Mouse (Mus musculus): ENCODE measurements around the gene Trp53rka.
A peak's percentile ranks its signal among the peaks of the same experiment; 100 is the strongest.
"Not testable (repeated sequence)": the region's sequence is repeated elsewhere in the genome, so short reads cannot be mapped to it uniquely, and the experiment has no call there.

The Trp53rka gene

DNA sequence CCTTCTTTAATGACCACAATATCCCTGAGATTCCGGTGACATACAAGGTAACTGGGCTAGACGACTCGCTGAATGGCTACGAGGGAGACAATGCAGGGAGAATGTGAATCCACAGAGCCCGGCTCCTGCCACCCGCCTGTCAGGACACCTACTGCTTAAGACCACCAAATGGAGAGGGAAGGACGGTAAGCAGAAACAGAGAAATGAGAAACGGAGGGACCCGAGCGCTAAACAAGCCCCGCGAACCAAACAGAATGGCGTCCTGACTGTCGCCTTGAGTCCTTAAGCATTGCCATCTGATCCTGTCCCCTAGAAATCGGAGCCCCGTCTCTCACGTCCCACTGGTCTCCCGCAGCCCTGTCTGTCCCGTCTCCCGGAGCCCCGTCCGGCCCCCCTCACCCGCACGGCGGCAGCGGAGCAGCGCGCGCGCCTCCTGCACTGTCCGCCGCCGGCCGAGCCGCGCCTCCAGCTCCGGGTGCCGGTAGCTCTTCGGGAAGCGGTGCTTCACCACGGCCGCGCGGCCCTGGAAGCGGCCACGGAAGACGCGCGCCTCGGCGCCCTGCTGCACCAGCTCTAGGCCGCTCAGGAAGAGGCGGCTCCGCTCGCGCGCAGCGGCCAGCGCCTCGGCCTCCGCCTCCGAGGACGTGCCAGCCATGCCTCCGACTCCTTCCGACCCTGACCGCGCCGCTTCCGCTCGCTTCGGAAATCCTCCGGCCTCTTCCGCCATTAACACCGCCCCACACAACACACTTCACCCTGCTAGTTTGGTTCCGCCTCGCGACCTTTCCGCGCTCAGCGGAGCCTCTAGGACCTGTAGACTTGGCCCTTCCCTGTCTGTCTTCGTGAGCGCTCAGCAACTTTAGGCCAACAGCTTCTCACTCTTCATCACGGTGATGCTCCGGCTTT lies at the start of gene Trp53rka:
Gene Trp53rka (minus strand): TSS at position 677 of the 906 bp plus-strand sequence.
- peak; percentile 75 for DNase-seq

DNA sequence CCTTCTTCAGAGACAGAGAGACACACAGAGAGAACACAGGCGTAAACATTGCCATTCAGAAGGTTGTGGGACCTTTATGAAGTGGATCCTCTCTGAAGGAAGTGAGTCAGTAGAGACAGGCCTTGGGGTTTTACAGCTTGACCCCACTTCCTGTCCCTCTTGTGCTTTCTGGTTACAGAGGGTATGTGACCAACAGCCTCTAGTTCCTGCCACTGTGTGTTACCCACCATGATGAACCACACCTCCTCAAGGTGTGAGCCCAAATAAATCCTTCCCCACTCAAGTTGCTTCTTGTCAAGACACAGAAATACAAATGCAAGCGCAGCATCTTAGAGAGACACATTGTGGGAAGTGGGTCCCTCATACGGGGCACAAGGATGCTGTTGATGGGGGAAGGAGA lies 47.9 kb upstream of the Trp53rka start:
- DNase-seq: no peak

- DNase-seq: no peak
These were observed 40.7 kb upstream of the Trp53rka start for GRCm38 (mm10) chr2:165533789-165534188.

DNA sequence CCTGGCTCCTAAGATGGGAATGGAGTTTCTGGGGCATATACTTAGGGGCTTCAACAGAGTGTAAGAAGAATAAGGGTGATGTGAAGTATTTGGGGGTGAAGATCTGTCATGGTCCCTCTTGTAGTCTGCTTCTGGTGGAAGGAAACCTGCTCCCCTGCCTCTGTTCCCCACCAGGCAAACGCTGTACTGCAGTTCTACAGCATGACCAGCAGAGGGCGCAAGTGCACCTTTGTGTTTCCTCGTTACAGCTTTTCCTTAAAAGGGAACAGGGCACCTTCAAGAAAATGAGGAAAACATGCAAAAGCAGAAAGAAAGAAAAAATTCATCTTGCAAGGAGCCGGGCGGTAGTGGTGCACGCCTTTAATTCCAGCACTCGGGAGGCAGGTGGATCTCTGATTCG lies 36.0 kb upstream of the Trp53rka start:
- DNase-seq: peak; percentile 58

DNA sequence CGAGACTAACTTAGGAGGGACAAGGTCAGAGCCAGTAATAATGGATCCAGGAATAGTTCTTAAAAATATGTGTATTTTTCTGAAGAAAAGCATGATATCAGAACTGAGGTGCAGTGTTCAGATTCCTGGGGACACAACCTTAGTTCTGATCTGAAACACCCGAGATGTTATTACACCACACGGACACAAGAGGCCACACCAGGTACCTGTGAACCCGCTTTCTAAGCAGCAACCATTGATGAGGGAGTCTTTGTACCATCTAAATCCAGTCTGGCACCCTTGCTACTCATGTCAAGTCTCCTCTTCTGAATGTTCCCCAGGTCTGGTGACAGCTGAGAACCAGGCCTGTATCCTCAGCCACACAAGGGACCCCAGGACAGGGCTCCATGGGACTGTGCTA lies 32.5 kb upstream of the Trp53rka start:
- no peak for DNase-seq

- DNase-seq: no peak
These were observed 22.1 kb upstream of the Trp53rka start for GRCm38 (mm10) chr2:165515178-165515728.

GRCm38 (mm10) chr2:165512870-165513600 lies 19.9 kb upstream of the Trp53rka start:
- DNase-seq: no peak

DNA sequence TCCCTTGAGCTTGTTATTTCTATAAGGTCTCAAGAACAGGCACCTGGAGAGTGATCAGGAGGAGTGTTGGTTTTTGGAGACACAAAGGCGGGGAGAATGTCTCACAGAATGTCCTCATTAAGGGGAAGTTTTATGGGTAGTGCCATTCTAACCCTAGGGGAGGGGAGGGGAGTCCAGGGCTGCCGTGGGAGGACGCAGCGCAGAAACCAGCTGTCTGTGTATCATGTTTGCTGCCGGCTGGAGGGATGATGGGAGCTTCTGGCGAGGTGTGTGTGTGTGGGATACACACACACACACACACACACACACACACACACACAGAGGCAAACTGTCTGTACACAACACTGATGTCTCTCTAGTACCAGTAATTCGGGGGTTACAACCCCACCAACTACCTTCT lies 19.3 kb upstream of the Trp53rka start:
- no peak for DNase-seq

DNA sequence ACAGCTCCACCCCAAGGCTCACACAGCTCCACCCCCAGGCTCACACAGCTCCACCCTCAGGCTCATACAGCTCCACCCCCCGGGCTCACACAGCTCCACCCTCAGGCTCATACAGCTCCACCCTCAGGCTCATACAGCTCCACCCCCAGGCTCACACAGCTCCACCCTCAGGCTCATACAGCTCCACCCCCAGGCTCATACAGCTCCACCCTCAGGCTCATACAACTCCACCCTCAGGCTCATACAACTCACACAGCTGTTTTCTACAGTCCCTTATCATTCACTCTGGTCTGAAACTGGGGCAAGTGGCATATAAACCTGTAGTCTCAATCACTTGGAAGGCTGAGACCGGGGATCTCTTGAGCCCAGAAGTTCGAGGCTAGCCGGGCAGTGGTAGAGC lies 18.4 kb upstream of the Trp53rka start:
- peak; percentile 15 for DNase-seq

GRCm38 (mm10) chr2:165510914-165511458 lies 17.9 kb upstream of the Trp53rka start:
- not testable (repeated sequence) for DNase-seq

- no peak for DNase-seq
These were observed 17.3 kb upstream of the Trp53rka start for GRCm38 (mm10) chr2:165510466-165510865.

GRCm38 (mm10) chr2:165509686-165510085 lies 16.6 kb upstream of the Trp53rka start:
- no peak for DNase-seq

DNA sequence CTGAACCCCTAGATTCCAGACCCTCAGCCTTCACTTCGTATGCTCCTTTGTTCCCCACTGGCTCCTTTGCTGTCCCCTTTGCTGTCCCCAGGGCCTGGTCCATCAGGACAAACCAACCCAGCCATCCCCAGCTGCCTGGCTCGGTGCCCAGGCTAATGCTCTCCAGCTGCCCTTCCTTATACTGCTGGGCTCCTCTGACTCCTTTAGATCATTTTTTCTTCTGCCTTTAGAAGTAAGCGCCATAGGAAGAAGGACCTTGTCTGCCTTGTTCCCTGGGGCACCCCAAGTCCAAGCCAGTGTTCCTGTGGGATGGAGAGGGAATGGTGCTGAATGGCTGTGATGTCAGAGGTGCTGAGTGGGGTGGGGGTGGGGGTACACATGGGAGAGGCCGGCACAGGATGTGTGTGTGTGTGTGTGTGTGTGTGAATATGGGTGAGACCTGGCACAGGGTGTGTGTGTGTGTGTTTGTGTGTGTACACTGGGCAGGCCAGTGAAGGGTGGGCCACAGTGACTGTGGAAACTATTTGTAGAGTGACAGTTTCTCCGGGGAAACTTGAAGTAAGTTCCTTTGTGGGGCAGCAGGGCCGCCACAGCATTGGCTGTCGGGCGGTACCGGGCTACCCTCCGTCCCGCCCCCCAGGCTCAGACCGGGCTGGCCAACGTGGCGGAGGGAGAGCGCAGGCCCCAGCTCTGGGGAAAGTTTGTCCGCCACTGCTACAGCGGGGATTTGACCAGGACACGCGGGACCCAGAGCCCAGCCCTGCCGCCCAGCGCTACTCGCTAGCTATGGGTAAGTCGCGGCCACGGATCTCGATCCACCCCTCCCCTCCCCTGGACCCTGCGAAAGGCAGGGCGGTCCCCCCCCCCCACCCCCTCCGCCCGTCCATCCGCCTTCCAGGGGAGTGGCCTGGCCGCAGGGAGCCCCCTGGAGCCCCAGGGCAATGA lies 10.4 kb upstream of the Trp53rka start, which contains the start of gene Slc2a10:
Gene Slc2a10 (plus strand): TSS at position 529 of the 945 bp plus-strand sequence.
- peak; percentile 14 for DNase-seq

DNA sequence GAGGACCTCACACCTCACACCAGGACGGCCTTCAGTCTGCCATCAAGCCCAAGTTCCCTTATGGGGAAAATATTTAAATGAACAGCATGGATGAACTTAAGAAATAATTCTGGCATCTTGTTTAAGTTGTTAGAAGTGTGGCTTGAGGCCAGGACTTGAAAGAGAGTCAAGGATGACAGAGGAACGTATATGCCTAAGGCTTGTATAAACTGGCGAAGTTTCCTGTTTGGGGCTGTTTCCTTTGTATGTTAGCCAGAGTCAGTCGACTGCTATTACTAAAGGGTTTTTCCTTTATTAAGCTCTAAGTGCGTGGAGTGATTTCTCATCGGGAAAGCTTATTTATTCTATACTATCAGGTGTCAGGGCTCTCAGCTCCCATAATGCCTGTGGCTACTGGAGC lies 5.7 kb upstream of the Trp53rka start:
- no peak for DNase-seq

DNA sequence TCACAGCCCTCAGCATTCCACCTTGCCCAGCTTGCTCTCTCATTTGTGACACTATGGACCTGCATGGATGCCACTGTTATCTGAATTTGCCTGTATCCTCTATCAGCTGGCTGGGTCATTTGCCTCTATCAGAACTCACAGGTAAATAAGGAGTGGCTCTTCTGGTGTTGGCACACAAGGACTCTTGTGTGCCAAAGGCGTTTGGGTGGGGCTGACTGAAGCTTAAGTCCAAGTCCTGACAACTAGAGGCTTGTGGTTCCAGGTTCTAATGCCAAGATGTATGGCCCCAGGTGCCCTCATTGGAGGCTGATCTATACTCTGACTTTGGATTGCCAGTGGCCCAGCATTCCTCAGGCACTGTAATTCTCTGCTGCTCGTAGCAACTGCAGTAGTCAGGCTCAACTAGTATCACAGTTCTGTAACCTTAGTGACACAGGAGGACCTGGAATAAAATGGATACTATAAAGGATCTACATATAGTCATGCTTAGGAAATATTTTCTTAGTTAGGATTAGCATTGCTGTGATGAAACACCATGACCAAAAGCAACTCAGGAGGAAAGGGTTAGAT lies 4.7 kb upstream of the Trp53rka start:
- no peak for DNase-seq

DNA sequence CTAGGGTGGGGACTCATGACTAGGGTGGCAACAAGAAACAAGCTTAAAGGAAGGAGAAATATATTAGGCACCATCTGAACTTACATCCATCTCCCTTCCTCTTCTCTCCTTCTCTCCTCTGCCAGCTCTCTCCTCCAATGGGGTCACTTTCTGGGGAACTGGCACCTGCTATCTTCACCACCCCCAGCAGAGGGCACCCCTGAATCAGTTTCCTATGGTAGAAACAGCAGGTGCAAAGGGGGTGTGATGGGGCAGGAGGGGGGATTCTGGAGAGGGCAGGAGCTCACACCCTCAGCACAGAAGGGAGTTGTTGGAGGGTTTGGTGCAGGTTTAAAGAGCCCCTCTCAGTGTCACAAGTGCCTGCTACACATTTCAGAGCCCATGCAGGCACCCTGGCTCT lies 3.1 kb upstream of the Trp53rka start:
- DNase-seq: peak; percentile 48

- no peak for DNase-seq
These were observed 1.4 kb upstream of the Trp53rka start for GRCm38 (mm10) chr2:165494495-165494894.

GRCm38 (mm10) chr2:165493587-165494210 lies 575 bp upstream of the Trp53rka start:
- no peak for DNase-seq

DNA sequence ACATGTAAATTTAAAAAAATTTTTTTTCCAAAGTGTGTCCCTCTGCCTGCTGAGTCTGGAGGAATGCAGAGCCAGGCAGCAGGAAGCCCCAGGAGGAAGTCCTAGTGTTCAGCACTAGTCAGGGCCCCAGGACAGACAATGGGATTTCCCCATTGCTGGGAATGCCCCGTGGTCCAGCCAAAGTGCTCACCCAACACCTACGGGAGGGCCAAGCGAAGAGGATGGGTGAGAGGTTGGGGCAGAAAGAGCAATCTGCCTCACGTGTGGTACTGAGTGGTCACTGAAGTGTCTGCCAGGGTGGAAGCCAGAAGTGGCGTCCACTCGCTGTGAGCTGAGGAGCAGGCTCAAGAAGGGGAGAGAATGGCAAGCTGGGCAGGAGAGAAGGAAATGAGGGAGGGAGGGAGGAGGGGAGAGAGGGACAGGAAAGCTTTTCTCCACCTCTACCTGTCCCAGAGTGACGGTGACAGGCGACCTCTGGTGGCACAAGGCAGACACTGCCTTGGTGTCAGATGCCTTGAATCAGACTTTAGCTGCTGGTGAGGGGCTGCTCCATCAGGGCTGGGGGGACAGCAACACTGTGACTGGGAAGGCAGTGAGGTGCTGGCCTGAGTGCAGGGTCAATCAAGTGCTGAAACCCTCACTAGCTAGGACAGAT lies 6.1 kb downstream of the Trp53rka start:
- DNase-seq: peak; percentile 62

DNA sequence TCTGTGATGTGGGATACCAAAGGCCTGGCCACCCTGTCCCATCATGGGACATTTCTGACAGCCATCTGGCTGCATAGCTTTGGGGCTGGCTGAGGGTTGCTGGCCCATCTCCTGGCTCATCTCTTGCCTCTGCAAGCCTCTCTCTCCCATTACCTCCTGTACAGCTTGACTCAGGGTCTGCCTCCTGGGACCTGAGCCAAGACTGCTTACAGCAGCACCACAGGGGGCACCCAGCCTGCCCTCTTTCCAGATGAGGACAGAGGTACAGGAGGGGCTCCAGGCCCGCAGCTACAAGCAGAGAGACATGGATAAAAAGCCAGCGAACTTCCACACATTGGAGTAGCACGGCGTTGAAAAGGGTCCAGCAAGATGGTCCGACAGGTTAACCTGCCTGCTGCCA lies 6.7 kb downstream of the Trp53rka start:
- DNase-seq: no peak

GRCm38 (mm10) chr2:165485826-165486225 lies 7.3 kb downstream of the Trp53rka start:
- DNase-seq: no peak
